Mouse (Mus musculus) E14TG2a.4 (cell line): Measurements from ENCODE around the gene Plekho2.

Experiments
- H3K27me3 ChIP-seq: 2 replicates; pipeline ENCODE4 v1.6.1; 2014; ENCODE audit warnings: low read length, control low read depth; ENCODE audit not compliant: insufficient read depth
- H3K36me3 ChIP-seq: 2 replicates; pipeline ENCODE4 v1.6.1; 2014; ENCODE audit warnings: low read length, control low read depth; ENCODE audit not compliant: insufficient read depth
- H3K4me1 ChIP-seq: replicated peaks from 2 replicates; pipeline ENCODE4 v1.6.1; 2014; ENCODE audit warnings: low read depth, low read length, control low read depth
- H3K4me3 ChIP-seq: replicated peaks from 2 replicates; pipeline ENCODE4 v1.5.1; 2014; ENCODE audit warnings: mild to moderate bottlenecking, low read length
- H3K9me3 ChIP-seq: 2 replicates; pipeline ENCODE4 v1.6.1; 2014; ENCODE audit warnings: low read length, control low read depth
- CTCF ChIP-seq: conservative IDR thresholded peaks from 2 replicates; pipeline ENCODE4 v1.5.1; 2014; ENCODE audit warnings: low read length
- NANOG ChIP-seq: IDR thresholded peaks from 2 replicates; pipeline ENCODE4 v1.6.1; 2014; ENCODE audit warnings: borderline replicate concordance, low read length, mixed read lengths
- POU5F1 ChIP-seq: IDR thresholded peaks from 2 replicates; pipeline ENCODE4 v1.6.1; 2014; ENCODE audit warnings: low read length, borderline replicate concordance

Plekho2 gene

GRCm38 (mm10) chr9:65535191-65535722 lies 44.6 kb downstream of the Plekho2 start:
- Histone ChIP-seq H3K9me3 (no peaks in the 10 kb centered on the region), H3K4me1 (peaks cover 7% of the 10 kb centered on the region; the same call in 1 of the 2 replicates), H3K36me3 (no peaks in the 10 kb centered on the region), H3K4me3 (no peak overlapping the region), H3K27me3 (0 out of 2 replicates have a peak, but pooled peaks cover 2% of the 10 kb centered on the region)
- no peak for TF ChIP-seq POU5F1
- no peak for TF ChIP-seq CTCF
- TF ChIP-seq NANOG, result no peak

DNA sequence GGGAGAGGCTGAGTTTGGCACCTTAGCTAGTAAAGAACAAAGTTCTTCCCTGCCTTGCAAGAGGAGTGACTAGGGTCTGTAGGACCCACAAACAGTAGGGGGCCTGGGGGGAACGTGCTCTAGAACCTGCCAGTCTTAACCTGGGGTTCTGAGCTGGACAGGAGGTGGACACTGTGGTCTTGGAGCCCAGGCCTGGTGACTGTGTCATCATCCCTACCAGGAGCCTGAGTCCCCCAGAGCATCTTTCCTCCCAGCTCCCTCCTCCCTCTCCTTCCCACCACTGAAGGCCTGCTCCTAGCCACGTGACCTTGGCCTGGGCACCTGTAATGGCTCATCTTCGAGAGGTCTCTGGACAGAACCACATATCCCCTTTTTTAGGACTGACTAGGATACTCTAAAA lies 45.7 kb downstream of the Plekho2 start:
- Histone ChIP-seq H3K27me3 (0 out of 2 replicates have a peak, but pooled peaks cover 2% of the 10 kb centered on the region), H3K4me3 (no peak overlapping the region), H3K4me1 (no peaks in the 10 kb centered on the region), H3K36me3 (no peaks in the 10 kb centered on the region), H3K9me3 (no peaks in the 10 kb centered on the region)
- TF ChIP-seq NANOG, result no peak
- no peak for TF ChIP-seq POU5F1
- no peak for TF ChIP-seq CTCF

- no peak for TF ChIP-seq CTCF
- TF ChIP-seq NANOG, result no peak
- no peak for TF ChIP-seq POU5F1
- Histone ChIP-seq H3K27me3 (0 out of 2 replicates have a peak, but pooled peaks cover 2% of the 10 kb centered on the region), H3K9me3 (no peaks in the 10 kb centered on the region)
These were observed 46.9 kb downstream of the Plekho2 start for GRCm38 (mm10) chr9:65532986-65533385.

GRCm38 (mm10) chr9:65531283-65531682 lies 48.6 kb downstream of the Plekho2 start:
- Histone ChIP-seq H3K27me3 (0 out of 2 replicates have a peak, but pooled peaks cover 1% of the 10 kb centered on the region), H3K4me1 (peaks cover 13% of the 10 kb centered on the region; the same call in 1 of the 2 replicates), H3K36me3 (no peaks in the 10 kb centered on the region), H3K4me3 (no peak overlapping the region), H3K9me3 (no peaks in the 10 kb centered on the region)
- TF ChIP-seq POU5F1 (no peak), NANOG (no peak), CTCF (no peak)

More at GRCm38 (mm10) chr9:65532986-65533385, 46.9 kb downstream of the Plekho2 start:
- Histone ChIP-seq H3K36me3 (no peaks in the 10 kb centered on the region), H3K4me3 (no peak overlapping the region), H3K4me1 (peaks cover 6% of the 10 kb centered on the region; the same call in 1 of the 2 replicates)

DNA sequence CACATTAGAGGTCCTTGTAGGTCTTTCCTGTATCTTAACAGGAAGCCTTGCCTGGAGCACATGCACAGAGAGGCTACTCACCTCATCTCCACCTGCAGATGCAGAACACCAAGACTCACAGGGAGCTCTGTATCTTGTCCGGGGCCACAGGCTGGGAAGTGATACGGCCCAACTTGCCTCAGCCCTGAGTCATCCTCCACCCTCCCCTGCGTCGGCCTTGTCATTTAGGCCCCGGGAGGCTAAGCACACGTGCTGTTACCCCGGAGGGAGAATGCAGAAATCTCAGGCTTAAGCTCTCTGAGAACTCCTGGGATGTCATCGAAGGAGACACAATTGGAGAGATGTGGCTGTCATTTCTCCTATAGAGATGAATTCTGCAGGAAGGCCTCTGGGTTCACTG lies 50.2 kb downstream of the Plekho2 start:
- no peaks in the 10 kb centered on the region for H3K27me3 ChIP-seq
- H3K4me3 ChIP-seq, result no peak overlapping the region
- H3K4me1 ChIP-seq, result peaks cover 19% of the 10 kb centered on the region; the same call in 1 of the 2 replicates
- H3K9me3 ChIP-seq, result no peaks in the 10 kb centered on the region
- TF ChIP-seq POU5F1, result no peak
- no peak for TF ChIP-seq NANOG
- no peak for TF ChIP-seq CTCF
- no peaks in the 10 kb centered on the region for H3K36me3 ChIP-seq

DNA sequence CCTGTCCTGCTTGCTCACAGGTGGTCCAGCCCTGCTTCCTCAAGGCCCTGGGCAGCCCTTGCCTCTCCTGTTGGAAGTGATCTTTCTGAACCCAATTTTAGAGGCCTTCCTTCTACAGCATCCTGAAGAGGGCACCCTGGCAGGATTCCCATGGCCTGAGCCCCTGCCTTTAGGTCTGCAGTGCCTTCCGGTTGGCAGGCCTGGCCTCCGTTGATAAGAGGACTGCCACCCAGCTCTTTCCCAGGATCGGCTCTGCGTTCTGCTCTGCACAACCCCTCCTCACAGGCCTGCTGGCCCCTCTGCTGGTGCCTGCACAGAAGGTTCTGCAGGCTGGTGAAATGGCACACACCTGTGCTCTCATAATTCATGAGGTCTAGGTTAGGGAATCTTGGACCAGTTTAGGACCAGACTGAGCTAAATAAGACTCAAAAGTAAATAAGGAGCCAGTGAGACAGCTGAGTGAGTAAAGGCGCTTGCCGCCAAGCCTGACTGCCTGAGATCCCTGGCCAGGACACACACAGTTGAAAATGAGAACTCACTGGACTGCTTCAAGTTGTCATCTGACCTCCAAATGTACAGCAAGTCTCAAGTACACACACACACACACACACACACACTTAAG lies 51.3 kb downstream of the Plekho2 start:
- TF ChIP-seq POU5F1 (no peak), CTCF (no peak), NANOG (no peak)
- no peaks in the 10 kb centered on the region for H3K9me3 ChIP-seq

GRCm38 (mm10) chr9:65525445-65526195 lies 54.2 kb downstream of the Plekho2 start:
- H3K9me3 ChIP-seq, result no peaks in the 10 kb centered on the region
- no peak overlapping the region for H3K4me3 ChIP-seq
- peaks cover 8% of the 10 kb centered on the region for H3K27me3 ChIP-seq
- peaks cover 19% of the 10 kb centered on the region; the same call in 1 of the 2 replicates for H3K4me1 ChIP-seq
- TF ChIP-seq POU5F1, result no peak
- no peak for TF ChIP-seq CTCF
- TF ChIP-seq NANOG, result no peak
- no peaks in the 10 kb centered on the region for H3K36me3 ChIP-seq

More for the DNA sequence above, 51.3 kb downstream of the Plekho2 start:
- Histone ChIP-seq H3K4me1 (peaks cover 19% of the 10 kb centered on the region; the same call in 1 of the 2 replicates), H3K27me3 (no peaks in the 10 kb centered on the region), H3K4me3 (no peak overlapping the region), H3K36me3 (no peaks in the 10 kb centered on the region)

DNA sequence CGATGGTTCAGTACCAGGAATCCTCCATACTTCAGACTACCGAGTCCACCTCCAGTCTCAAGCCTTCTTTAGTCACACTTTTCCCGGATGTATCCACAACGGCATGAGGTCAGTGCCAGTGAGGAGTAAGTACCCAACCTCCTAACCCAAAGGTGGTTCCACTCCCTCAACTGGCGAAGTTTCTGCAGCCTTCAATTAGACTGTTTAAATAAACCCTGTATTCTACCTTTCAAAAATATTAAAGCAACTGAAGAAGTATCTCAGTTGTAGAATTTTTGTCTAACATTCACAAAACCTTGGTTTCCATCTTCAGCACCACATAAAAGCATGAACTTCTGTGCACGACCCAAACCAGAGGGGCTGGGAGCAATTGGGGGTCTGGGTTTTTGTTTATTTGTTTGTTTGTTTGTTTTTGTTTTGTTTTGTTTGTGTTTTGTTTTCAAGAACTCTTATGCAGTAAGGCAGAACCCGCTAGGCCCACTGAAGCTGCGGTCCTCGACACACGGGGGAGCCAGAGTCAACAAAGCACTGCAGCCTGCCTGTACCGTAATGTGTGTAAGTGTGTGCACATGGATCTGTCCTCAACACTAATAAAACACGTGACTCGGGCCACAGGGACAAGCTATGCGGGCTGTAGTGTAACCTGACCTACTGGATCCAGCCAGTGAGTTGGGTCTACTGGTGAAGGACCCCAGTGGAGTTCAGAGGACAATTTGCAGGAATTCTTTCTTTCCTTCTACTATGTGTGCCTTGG lies 56.1 kb downstream of the Plekho2 start:
- Histone ChIP-seq H3K9me3 (no peaks in the 10 kb centered on the region), H3K4me1 (peaks cover 23% of the 10 kb centered on the region), H3K4me3 (no peak overlapping the region), H3K27me3 (peaks cover 8% of the 10 kb centered on the region), H3K36me3 (no peaks in the 10 kb centered on the region)
- TF ChIP-seq CTCF, result peak; percentile 35
- TF ChIP-seq POU5F1, result no peak
- TF ChIP-seq NANOG, result no peak
